Mouse (Mus musculus) neural tube, embryonic 12.5 days (tissue): ENCODE measurements around the gene Cactin. TPM values are rescaled to one million over a fixed set of nuclear protein-coding genes. Genes with fewer than 3 reads are reported as not detected.

Experiments
- ATAC-seq: fragments of 200-750 bp; cut with Nextera tagmentation; 2 replicates; pipeline ENCODE4 v1.8.0; 2017; ENCODE audit warnings: low read depth, mild to moderate bottlenecking, moderate TSS enrichment, moderate library complexity; ENCODE audit not compliant: low FRiP score
- H3K27ac ChIP-seq: fragments of 300-500 bp; sonication (generic); 2 replicates; pipeline ENCODE4 v1.5.1; 2016
- H3K27me3 ChIP-seq: fragments of 300-500 bp; sonication (generic); replicated peaks from 2 replicates; pipeline ENCODE4 v1.6.1; 2016; ENCODE audit warnings: mild to moderate bottlenecking
- H3K36me3 ChIP-seq: fragments of 300-500 bp; sonication (generic); 2 replicates; pipeline ENCODE4 v1.6.1; 2016; ENCODE audit warnings: mild to moderate bottlenecking
- H3K4me1 ChIP-seq: fragments of 300-500 bp; sonication (generic); 2 replicates; pipeline ENCODE4 v1.6.1; 2016
- H3K4me2 ChIP-seq: fragments of 300-500 bp; sonication (generic); replicated peaks from 2 replicates; pipeline ENCODE4 v1.6.1; 2016; ENCODE audit warnings: mild to moderate bottlenecking
- H3K4me3 ChIP-seq: fragments of 300-500 bp; sonication (generic); 2 replicates; pipeline ENCODE4 v1.5.1; 2016
- H3K9ac ChIP-seq: fragments of 300-500 bp; sonication (generic); 2 replicates; pipeline ENCODE4 v1.6.1; 2016; ENCODE audit warnings: mild to moderate bottlenecking
- H3K9me3 ChIP-seq: fragments of 300-500 bp; sonication (generic); 2 replicates; pipeline ENCODE4 v1.6.1; 2016; ENCODE audit warnings: mild to moderate bottlenecking
- WGBS: fragments of 180-500 bp; shearing (Covaris S2); methylation state at CpG from one replicate; pipeline ENCODE4 v1.1.7; 2016; 5-methylcytosine and 5-hydroxymethylcytosine counted together
- polyA plus RNA-seq: library from polyadenylated mRNA; unstranded; fragments of >200 nt; fragmentation: Nextera tagmentation; extraction: Ambion mirVana; gene quantifications from 2 replicates; pipeline ENCODE4 v1.2.1, GENCODE M21; 2016

Cactin gene
- polyA plus RNA-seq, 1 experiment from 2014 or later: 54.1 TPM

DNA sequence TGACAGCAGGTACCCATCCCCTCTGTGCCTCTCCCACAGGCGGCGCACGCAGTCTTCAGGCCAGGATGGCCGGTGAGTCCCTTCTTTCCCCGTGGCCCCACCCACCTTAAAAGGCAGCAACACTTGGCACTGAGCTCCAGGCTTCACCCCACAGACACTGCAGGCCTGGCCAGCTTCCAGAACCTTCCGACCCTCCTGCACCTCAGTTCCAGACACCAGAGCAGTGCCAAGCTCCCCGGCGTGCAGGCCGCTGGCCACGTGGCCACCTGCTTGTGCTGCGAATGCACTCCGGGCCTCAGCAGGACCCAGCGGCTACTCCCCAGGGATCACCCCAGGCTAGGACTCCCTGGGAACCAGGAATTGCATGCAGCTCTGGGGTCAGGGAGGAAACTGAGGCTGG, 7.3 kb upstream of the Cactin start:
- Histone ChIP-seq H3K4me1 (peaks cover 10% of the 10 kb centered on the region), H3K4me3 (no peak overlapping the region), H3K9ac (no peak overlapping the region), H3K4me2 (no peak overlapping the region), H3K27ac (no peak overlapping the region), H3K27me3 (no peaks in the 10 kb centered on the region), H3K36me3 (peaks cover 93% of the 10 kb centered on the region), H3K9me3 (no peaks in the 10 kb centered on the region)
- WGBS: 96% methylated on average over 13 of the region's 13 CpGs
- no peak for ATAC-seq

DNA sequence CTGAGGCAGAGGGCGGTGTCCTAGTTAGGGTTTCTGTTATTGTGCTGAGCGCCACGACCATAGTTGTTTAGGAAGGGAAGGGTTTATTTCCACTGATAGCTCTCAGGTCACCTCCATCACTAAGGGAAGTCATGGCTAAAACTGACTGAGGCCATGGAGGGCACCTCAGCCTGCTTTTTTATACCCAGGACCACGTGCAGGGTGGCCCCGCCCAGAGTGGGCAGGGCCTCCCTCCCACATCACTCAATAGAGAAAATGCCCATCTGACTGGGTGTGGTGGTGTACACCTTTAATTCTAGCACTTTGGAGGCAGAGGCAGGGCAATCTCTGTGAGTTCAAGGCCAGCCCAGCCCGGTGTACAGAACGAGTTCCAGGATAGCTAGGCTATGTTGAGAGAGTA, 6.7 kb upstream of the Cactin start:
- peaks cover 90% of the 10 kb centered on the region for H3K36me3 ChIP-seq
- no peaks in the 10 kb centered on the region for H3K27me3 ChIP-seq
- peaks cover 16% of the 10 kb centered on the region for H3K4me1 ChIP-seq
- no peak overlapping the region for H3K4me2 ChIP-seq
- no peak for ATAC-seq
- no peak overlapping the region for H3K9ac ChIP-seq
- H3K4me3 ChIP-seq: no peak overlapping the region
- WGBS: 79% methylated on average over 7 of the region's 7 CpGs
- no peak overlapping the region for H3K27ac ChIP-seq
- H3K9me3 ChIP-seq: no peaks in the 10 kb centered on the region

DNA sequence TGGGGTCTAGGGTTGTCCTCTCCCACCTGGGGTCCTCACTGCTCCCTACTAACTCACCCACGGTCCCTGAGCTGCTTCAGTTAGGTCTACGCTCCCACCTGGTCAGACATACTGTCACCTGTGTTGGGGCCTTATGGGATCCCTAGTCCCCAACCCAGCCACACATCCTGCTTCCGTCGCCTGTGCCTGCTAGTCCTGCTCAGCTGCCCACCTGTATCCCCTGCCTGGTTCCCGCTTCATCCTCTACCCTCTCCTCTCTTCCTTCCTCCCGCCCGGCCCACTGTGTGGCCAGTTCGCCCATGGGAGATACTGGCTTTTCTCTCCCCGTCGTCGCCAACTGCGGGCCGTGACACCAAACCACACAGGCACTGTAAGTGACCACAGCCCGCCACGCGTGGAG, 5.3 kb upstream of the Cactin start:
- ATAC-seq: no peak
- Histone ChIP-seq H3K9ac (no peak overlapping the region), H3K9me3 (no peaks in the 10 kb centered on the region), H3K4me3 (no peak overlapping the region), H3K4me2 (no peak overlapping the region), H3K27ac (no peak overlapping the region), H3K4me1 (peaks cover 25% of the 10 kb centered on the region), H3K36me3 (peaks cover 76% of the 10 kb centered on the region), H3K27me3 (no peaks in the 10 kb centered on the region)
- WGBS: 95% methylated on average over 16 of the region's 16 CpGs

DNA sequence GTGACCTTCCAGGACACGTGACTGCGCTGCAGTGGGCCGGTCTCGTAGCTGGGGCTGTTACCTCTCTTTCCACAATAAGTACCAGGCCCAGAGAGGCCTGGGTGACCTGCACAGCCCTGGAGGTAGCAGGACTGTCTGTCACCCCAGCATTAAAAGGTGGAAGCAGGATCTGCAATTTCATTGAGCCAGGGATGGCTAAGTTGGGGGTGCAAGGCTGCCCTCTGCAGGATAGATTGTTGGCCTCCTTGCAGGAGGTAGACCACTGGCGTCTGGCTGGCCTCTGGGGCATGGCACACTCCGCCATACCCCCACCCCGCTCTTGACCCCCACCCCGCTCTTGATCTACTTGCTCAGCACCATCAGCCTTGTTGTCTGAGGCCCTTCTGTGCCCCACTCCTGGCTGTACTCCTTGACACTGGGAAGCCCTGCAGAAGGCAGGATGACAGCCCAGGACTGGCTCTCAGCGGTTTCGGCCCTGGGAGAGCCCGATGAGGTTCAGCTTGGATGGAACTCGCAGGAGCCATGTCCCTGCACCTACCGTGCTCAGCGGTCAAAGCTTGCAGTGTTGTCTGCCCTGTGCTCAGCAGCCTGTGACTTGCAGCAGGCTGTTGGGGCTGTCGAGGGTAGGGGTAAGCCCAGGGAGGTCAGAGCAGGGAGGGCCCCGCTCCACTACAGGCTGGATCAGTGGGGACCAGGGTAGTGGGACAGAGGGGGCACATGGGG, 4.4 kb upstream of the Cactin start:
- Histone ChIP-seq H3K4me1 (peaks cover 25% of the 10 kb centered on the region), H3K9me3 (no peaks in the 10 kb centered on the region), H3K27me3 (no peaks in the 10 kb centered on the region), H3K9ac (0 out of 2 replicates have a peak overlapping the region, but pooled peaks have one; percentile 33), H3K4me2 (peak overlapping the region; percentile 41), H3K36me3 (peaks cover 67% of the 10 kb centered on the region), H3K4me3 (no peak overlapping the region), H3K27ac (no peak overlapping the region)
- WGBS: 50% methylated on average over 16 of the region's 16 CpGs
- no peak for ATAC-seq

DNA sequence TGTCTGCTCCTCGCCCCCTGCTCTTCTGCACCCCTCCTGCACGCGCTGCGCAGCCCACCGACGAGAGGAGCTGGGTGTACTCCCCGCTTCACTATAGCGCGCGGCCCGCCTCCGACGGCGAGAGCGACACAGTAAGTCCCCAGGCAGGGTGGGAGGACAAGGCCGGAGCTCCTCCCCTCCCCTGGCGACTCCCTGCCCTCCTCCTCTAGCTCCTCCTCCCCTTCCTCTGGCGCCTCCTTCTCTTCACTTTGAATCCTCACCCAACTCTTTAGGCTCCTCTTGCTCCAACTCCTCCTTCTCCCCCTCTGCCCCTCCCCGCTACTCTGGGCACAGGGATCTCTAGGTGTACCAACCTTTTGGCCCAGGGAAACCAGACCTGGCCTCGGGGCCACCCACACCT, 3.6 kb upstream of the Cactin start:
- ATAC-seq: no peak
- H3K9ac ChIP-seq: 0 out of 2 replicates have a peak overlapping the region, but pooled peaks have one; percentile 33
- no peak overlapping the region for H3K4me3 ChIP-seq
- H3K36me3 ChIP-seq: peaks cover 60% of the 10 kb centered on the region
- no peaks in the 10 kb centered on the region for H3K9me3 ChIP-seq
- H3K27ac ChIP-seq: no peak overlapping the region
- 16% methylated on average over 20 of the region's 20 CpGs for WGBS
- peaks cover 32% of the 10 kb centered on the region for H3K4me1 ChIP-seq
- no peaks in the 10 kb centered on the region for H3K27me3 ChIP-seq
- H3K4me2 ChIP-seq: peak overlapping the region; percentile 41

DNA sequence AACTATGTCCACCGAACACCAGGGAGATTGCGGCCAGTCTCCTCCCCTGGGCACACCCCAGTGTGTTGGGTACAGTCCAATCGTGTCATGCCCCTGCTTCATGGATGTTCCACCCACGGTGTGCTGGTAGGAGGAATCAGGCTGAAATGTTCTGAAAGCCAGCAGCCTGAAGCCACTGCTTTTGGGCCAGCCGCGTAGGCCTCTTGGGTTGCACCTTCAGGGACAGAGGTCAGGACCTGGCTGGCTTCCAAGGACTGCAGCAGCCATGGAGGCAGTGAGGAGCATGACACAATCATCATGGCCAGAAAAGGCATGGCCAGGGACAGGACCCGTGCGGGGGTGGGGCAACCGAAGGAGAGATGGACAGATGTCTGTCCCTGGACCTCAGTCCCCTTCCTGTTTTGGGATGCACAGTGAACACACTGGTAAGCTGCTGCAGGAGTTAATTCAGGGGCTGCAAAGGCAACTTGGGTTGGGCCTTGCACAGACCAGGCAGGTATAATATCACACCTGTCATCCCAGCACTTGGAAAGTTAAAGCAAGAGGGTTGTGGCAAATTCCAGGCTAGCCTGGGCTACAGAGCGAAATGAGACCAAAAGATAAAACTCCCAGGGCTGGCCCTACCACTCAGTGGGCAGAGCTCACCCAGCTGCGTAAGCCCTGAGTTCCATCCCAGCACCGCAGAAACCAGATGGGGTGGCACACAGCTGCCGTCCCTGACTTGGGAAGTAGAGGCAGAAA, 2.1 kb upstream of the Cactin start:
- ATAC-seq: no peak

DNA sequence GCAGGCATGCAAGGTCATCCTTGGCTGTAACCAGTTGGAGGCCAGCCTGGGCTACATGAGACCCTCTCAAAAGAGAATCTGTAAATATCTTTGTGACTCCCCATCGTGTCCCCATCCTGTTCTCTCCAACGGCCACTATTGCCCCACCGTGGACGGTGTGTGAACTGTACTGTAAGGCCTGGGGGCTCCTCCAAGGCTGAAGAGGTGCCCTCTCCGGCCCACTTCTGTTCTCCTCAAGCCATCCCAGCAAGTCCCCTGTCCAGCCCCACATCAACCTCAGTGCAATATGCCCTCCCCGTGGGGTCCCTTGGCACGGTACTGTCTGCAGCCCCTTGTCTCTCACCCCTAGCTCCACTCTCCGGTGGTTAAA, 1.6 kb upstream of the Cactin start:
- peaks cover 60% of the 10 kb centered on the region for H3K36me3 ChIP-seq
- no peak for ATAC-seq
- no peaks in the 10 kb centered on the region for H3K9me3 ChIP-seq
- WGBS: 38% methylated on average over 8 of the region's 8 CpGs
- peak overlapping the region; percentile 83 for H3K9ac ChIP-seq
- H3K27me3 ChIP-seq: no peaks in the 10 kb centered on the region
- H3K4me1 ChIP-seq: peaks cover 36% of the 10 kb centered on the region
- H3K27ac ChIP-seq: peak overlapping the region; percentile 47; the same call in 1 of the 2 replicates
- H3K4me2 ChIP-seq: peak overlapping the region; percentile 76
- H3K4me3 ChIP-seq: peak overlapping the region; percentile 92; the same call in 1 of the 2 replicates

More for the DNA sequence above, 2.1 kb upstream of the Cactin start:
- 93% methylated on average over 13 of the region's 13 CpGs for WGBS
- H3K4me2 ChIP-seq: peak overlapping the region; percentile 76
- H3K9ac ChIP-seq: no peak overlapping the region
- no peak overlapping the region for H3K27ac ChIP-seq
- no peaks in the 10 kb centered on the region for H3K9me3 ChIP-seq
- no peaks in the 10 kb centered on the region for H3K27me3 ChIP-seq
- H3K36me3 ChIP-seq: peaks cover 60% of the 10 kb centered on the region
- H3K4me1 ChIP-seq: peaks cover 36% of the 10 kb centered on the region
- no peak overlapping the region for H3K4me3 ChIP-seq

DNA sequence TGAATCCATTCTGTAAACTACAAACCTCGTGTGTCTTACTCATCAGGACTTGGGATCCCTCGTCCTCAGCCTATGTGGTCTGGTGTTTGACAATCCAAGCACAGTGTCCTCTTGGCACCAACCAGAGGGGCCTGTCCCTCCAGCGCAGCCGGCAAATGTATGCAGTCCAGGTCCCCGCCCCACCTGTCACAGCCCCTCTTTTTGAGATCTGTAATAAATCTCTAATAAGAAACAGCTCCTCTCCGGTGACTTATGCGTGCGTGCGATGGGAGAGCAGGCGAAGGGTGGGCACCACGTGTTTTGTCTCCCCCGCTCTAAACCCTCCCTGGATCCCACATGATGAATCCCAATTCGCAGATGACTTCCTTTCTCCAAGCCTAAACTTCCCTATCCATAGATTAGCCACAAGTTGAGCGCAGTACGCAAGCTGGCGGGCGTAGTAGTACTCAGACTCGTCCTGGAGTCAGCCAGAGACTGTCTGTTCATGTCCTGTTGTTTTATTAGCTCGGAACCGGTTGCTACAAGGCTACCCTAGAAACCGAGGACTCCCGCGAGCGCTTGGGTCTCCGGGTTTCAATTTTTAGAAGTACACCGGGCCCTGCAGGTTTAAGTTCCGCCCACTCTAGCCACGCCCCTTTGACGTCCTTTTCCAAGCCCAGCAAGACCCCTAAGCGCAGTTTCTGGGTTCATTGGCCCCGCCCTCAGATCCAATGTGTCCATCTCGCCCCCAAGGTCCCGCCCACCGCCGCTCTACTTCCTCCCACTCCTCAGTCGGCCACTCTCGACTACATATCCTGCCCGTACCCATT, 958 bp upstream of the Cactin start:
- Histone ChIP-seq H3K36me3 (peaks cover 60% of the 10 kb centered on the region), H3K9me3 (no peaks in the 10 kb centered on the region), H3K9ac (peak overlapping the region; percentile 83), H3K4me1 (peaks cover 36% of the 10 kb centered on the region), H3K27ac (peak overlapping the region; percentile 47; the same call in 1 of the 2 replicates), H3K4me2 (peak overlapping the region; percentile 76), H3K27me3 (no peaks in the 10 kb centered on the region), H3K4me3 (peak overlapping the region; percentile 92)
- ATAC-seq: peak; percentile 2; the same call in 1 of the 2 replicates
- 1% methylated on average over 38 of the region's 38 CpGs for WGBS

DNA sequence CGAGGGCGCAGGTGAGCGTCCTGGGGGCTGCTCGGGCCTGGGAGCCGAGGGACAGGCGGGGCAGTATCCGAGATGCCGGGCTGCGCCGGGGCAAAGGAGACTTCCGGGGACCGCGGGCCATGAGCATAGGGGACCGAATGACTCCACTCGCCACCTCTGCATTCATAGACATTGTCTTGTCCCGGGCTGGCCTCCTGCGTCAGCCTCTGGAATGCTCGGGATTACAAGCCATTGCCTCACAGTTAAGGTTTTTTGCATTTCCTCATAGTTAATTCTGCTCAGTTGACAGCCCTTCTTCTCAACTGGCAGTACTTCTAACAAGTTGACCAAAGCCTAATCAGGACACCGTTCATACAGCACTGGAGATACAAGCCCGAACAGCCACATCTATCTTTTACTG, 533 bp downstream of the Cactin start:
- Histone ChIP-seq H3K9me3 (no peaks in the 10 kb centered on the region), H3K9ac (peak overlapping the region; percentile 83), H3K36me3 (peaks cover 60% of the 10 kb centered on the region), H3K27me3 (no peaks in the 10 kb centered on the region), H3K27ac (peak overlapping the region; percentile 80), H3K4me2 (peak overlapping the region; percentile 76), H3K4me3 (peak overlapping the region; percentile 92), H3K4me1 (peaks cover 34% of the 10 kb centered on the region)
- ATAC-seq: peak; percentile 1; the same call in 1 of the 2 replicates
- WGBS: 3% methylated on average over 20 of the region's 20 CpGs

DNA sequence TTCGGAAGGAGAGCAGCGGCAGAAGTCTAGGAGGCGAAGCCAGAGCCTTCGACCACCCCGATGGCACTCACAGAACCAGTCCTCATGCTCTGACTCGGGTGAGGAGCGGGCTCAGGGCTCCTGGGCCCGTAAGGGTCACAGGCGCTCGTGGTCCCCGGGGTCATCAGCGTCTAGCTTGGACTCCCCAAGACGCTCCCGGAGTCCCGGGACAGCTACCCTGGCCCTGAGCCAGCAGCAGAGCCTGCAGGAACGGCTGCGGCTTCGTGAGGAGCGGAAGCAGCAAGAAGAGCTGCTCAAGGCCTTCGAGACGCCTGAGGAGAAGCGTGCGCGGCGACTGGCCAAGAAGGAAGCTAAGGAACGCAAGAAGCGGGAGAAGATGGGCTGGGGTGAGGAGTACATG, 1.5 kb downstream of the Cactin start:
- H3K4me2 ChIP-seq: peak overlapping the region; percentile 76
- no peak for ATAC-seq
- 96% methylated on average over 27 of the region's 27 CpGs for WGBS
- H3K27ac ChIP-seq: no peak overlapping the region
- H3K9me3 ChIP-seq: no peaks in the 10 kb centered on the region
- no peaks in the 10 kb centered on the region for H3K27me3 ChIP-seq
- H3K4me1 ChIP-seq: peaks cover 26% of the 10 kb centered on the region
- H3K4me3 ChIP-seq: peak overlapping the region; percentile 7; the same call in 1 of the 2 replicates
- no peak overlapping the region for H3K9ac ChIP-seq
- H3K36me3 ChIP-seq: peaks cover 66% of the 10 kb centered on the region

DNA sequence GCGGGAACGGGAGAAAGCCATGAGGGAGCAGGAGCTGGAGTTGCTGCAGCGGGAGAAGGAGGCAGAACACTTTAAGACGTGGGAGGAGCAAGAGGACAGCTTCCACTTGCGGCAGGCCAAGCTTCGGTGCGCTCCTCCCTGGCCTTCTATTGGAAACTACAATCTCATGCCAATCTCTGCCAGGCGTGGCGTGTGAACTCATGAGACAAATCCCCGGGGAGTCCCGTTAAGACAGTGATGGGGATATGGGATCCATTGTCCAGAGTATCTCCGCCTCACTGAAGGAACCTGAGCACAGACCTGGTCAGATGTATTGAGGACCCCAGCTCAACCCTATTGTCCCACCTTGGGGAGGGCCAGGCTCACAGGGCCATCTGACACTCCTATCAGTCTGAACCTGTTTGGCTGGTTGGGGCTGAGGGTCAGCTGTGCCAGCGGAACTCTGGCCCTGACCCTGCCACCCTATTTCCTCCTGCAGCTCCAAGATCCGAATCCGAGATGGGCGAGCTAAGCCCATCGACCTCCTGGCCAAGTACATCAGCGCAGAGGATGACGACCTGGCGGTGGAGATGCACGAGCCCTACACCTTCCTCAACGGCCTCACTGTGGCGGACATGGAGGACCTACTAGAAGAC, 2.4 kb downstream of the Cactin start:
- no peak overlapping the region for H3K4me2 ChIP-seq
- H3K27me3 ChIP-seq: no peaks in the 10 kb centered on the region
- H3K9me3 ChIP-seq: no peaks in the 10 kb centered on the region
- peaks cover 27% of the 10 kb centered on the region for H3K4me1 ChIP-seq
- ATAC-seq: no peak
- WGBS: 92% methylated on average over 23 of the region's 23 CpGs
- H3K4me3 ChIP-seq: no peak overlapping the region
- H3K9ac ChIP-seq: no peak overlapping the region
- no peak overlapping the region for H3K27ac ChIP-seq
- peaks cover 62% of the 10 kb centered on the region for H3K36me3 ChIP-seq
